Mouse (Mus musculus): ENCODE measurements at regions not wholly inside any gene's neighbourhood (a gene's known extent, or its start where the extent isn't known, plus 50 kb on each side); places are given as distances from the start of the nearest gene placed in this dataset.

GRCm38 (mm10) chr14:98937933-98938332, 56.2 kb downstream of the Rpl36a-ps1 start:
- no peak for DNase-seq (ENCODE audit: low read depth)

GRCm38 (mm10) chr14:98937373-98937772, 56.7 kb downstream of the Rpl36a-ps1 start:
- no peak for DNase-seq (ENCODE audit: low read depth)

GRCm38 (mm10) chr14:98933371-98933916, 60.7 kb downstream of the Rpl36a-ps1 start:
- no peak for DNase-seq (ENCODE audit: low read depth)

GRCm38 (mm10) chr14:98929276-98929675, 64.8 kb downstream of the Rpl36a-ps1 start:
- no peak for DNase-seq (ENCODE audit: low read depth)

GRCm38 (mm10) chr14:98908234-98908633, 85.9 kb downstream of the Rpl36a-ps1 start:
- DNase-seq (ENCODE audit: low read depth): no peak

- DNase-seq (ENCODE audit: low read depth): no peak
Observed at GRCm38 (mm10) chr14:98898876-98899275, 95.2 kb downstream of the Rpl36a-ps1 start.

GRCm38 (mm10) chr14:98897390-98897789, 96.7 kb downstream of the Rpl36a-ps1 start:
- DNase-seq (ENCODE audit: low read depth): no peak

- no peak for DNase-seq (ENCODE audit: low read depth)
Observed at GRCm38 (mm10) chr14:98895933-98896332, 98.2 kb downstream of the Rpl36a-ps1 start.

- DNase-seq (ENCODE audit: low read depth): no peak
Observed at GRCm38 (mm10) chr14:98892670-98893069, 101.4 kb downstream of the Rpl36a-ps1 start.

- DNase-seq (ENCODE audit: low read depth): no peak
Observed at GRCm38 (mm10) chr14:98891252-98891947, 102.7 kb downstream of the Rpl36a-ps1 start.

- no peak for DNase-seq (ENCODE audit: low read depth)
Observed at GRCm38 (mm10) chr14:98887588-98887987, 106.5 kb downstream of the Rpl36a-ps1 start.

GRCm38 (mm10) chr14:98886982-98887381, 107.1 kb downstream of the Rpl36a-ps1 start:
- DNase-seq (ENCODE audit: low read depth): no peak

GRCm38 (mm10) chr14:98882586-98882985, 111.5 kb downstream of the Rpl36a-ps1 start:
- no peak for DNase-seq (ENCODE audit: low read depth)

- DNase-seq (ENCODE audit: low read depth): no peak
Observed at GRCm38 (mm10) chr14:98877956-98878355, 116.2 kb downstream of the Rpl36a-ps1 start.

- DNase-seq (ENCODE audit: low read depth): no peak
Observed at GRCm38 (mm10) chr14:98873446-98873845, 120.7 kb downstream of the Rpl36a-ps1 start.

- DNase-seq (ENCODE audit: low read depth): no peak
Observed at GRCm38 (mm10) chr14:98869888-98870287, 124.2 kb downstream of the Rpl36a-ps1 start.

- DNase-seq (ENCODE audit: low read depth): no peak
Observed at GRCm38 (mm10) chr14:98866880-98867279, 127.2 kb downstream of the Rpl36a-ps1 start.

GRCm38 (mm10) chr14:98864001-98864400, 130.1 kb downstream of the Rpl36a-ps1 start:
- DNase-seq (ENCODE audit: low read depth): no peak

GRCm38 (mm10) chr14:98863598-98863997, 130.5 kb downstream of the Rpl36a-ps1 start:
- no peak for DNase-seq (ENCODE audit: low read depth)

GRCm38 (mm10) chr14:98862095-98862735, 131.9 kb downstream of the Rpl36a-ps1 start:
- DNase-seq (ENCODE audit: low read depth): no peak

- no peak for DNase-seq (ENCODE audit: low read depth)
Observed at GRCm38 (mm10) chr14:98858801-98859200, 135.3 kb downstream of the Rpl36a-ps1 start.

GRCm38 (mm10) chr14:98848500-98848899, 145.6 kb downstream of the Rpl36a-ps1 start:
- no peak for DNase-seq (ENCODE audit: low read depth)

GRCm38 (mm10) chr14:98844221-98844620, 149.9 kb downstream of the Rpl36a-ps1 start:
- no peak for DNase-seq (ENCODE audit: low read depth)

Data from c-Kit-positive CD71-positive TER-119-negative erythroid progenitor cells, embryonic 14.5 days (primary cell).